Mouse (Mus musculus): ENCODE data around the gene Tmem63c. TPM values are rescaled to one million over a fixed set of nuclear protein-coding genes. Genes with fewer than 3 reads are reported as not detected.

The Tmem63c gene
- polyA plus RNA-seq, 1 experiment from 2014 or later, result 11.2 TPM

DNA sequence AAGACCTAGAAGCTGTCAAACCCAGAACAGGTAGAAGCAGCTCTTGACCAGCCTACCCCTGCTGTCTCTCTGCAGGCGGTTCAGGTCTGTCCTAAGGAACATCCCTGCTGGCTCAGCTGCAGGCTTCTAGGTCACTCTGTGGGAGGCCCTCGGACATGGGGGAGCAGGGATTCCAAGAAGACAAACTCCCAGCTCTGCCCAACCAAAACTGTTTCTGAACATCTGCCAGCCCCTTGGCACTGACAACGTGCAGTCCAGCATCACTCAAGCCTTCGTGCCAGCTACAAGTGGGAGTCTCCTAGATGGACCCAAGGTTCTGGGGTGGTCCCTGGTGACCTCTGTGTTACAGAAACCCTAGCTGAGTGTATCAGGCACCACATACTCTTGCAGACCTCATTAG, 72.1 kb downstream of the Tmem63c start:
- WGBS, result 71% methylated on average over 4 of the region's 4 CpGs
- Histone ChIP-seq H3K36me3 (ENCODE audit: control insufficient read depth, insufficient read depth) (no peaks in the 10 kb centered on the region), H3K9me3 (ENCODE audit: control insufficient read depth, low read length) (no peaks in the 10 kb centered on the region), H3K27me3 (replicated peaks; ENCODE audit: control insufficient read depth, insufficient read depth, low read length) (no peaks in the 10 kb centered on the region), H3K9ac (replicated peaks; ENCODE audit: low read depth, low read length) (no peak overlapping the region), H3K4me2 (ENCODE audit: low read length) (no peak overlapping the region), H3K4me3 (replicated peaks; ENCODE audit: low read length) (no peak overlapping the region), H3K27ac (ENCODE audit: low read length) (no peak overlapping the region), H3K4me1 (replicated peaks; ENCODE audit: control insufficient read depth, insufficient read depth, low read length) (no peaks in the 10 kb centered on the region)
- ATAC-seq, result no peak

DNA sequence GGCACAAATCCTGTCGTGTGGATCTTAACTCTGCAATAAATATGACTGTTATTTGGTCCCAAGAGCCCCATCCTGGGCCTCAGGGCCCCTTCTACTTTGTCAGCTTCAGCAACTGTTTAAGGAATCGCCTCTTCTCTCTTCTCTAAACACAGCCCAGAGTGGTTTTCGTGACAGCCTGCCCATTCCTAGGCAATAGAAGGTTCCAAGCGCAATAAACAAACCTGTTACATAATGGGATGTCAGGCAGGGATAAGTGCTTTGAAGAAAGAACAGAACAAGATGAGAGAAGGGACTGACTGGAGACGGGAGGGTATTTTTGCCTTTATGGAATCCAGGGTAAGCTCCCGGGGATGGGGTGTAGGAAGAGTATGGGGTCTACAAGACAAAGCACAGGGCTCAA, 72.5 kb downstream of the Tmem63c start:
- Histone ChIP-seq H3K4me3 (replicated peaks; ENCODE audit: low read length) (no peak overlapping the region), H3K4me2 (ENCODE audit: low read length) (no peak overlapping the region), H3K27me3 (replicated peaks; ENCODE audit: control insufficient read depth, insufficient read depth, low read length) (no peaks in the 10 kb centered on the region), H3K27ac (ENCODE audit: low read length) (no peak overlapping the region), H3K36me3 (ENCODE audit: control insufficient read depth, insufficient read depth) (no peaks in the 10 kb centered on the region), H3K9ac (replicated peaks; ENCODE audit: low read depth, low read length) (no peak overlapping the region), H3K4me1 (replicated peaks; ENCODE audit: control insufficient read depth, insufficient read depth, low read length) (no peaks in the 10 kb centered on the region), H3K9me3 (ENCODE audit: control insufficient read depth, low read length) (no peaks in the 10 kb centered on the region)
- 77% methylated on average over 6 of the region's 6 CpGs for WGBS
- no peak for ATAC-seq

DNA sequence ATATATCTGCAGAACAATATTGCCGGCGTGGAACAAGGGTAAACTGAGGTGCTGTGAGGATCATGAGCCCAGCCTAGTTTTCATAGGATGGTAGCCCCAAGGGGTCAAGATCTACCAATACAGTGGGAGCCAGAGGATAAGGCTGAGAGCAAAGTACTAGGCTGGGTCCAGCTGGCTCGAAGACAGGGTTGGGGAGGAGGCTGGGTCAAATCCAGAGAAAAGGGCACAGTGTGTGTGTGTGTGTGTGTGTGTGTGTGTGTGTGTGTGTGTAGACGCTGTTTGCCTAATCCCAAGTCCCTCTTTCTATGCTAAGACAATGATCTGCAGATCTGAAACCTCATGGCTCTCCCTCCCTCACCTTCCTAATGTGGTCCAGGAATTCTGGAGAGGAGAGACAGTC, 79.2 kb downstream of the Tmem63c start:
- no peak overlapping the region for H3K27ac ChIP-seq (ENCODE audit: low read length)
- no peak overlapping the region for H3K9ac ChIP-seq (replicated peaks; ENCODE audit: low read depth, low read length)
- H3K27me3 ChIP-seq (replicated peaks; ENCODE audit: control insufficient read depth, insufficient read depth, low read length), result peaks cover 16% of the 10 kb centered on the region
- H3K9me3 ChIP-seq (ENCODE audit: control insufficient read depth, low read length), result no peaks in the 10 kb centered on the region
- H3K4me2 ChIP-seq (ENCODE audit: low read length), result no peak overlapping the region
- no peak for ATAC-seq
- 78% methylated on average over 4 of the region's 4 CpGs for WGBS
- peaks cover 9% of the 10 kb centered on the region; the same call in 1 of the 2 replicates for H3K4me1 ChIP-seq (replicated peaks; ENCODE audit: control insufficient read depth, insufficient read depth, low read length)
- no peaks in the 10 kb centered on the region for H3K36me3 ChIP-seq (ENCODE audit: control insufficient read depth, insufficient read depth)
- H3K4me3 ChIP-seq (replicated peaks; ENCODE audit: low read length), result no peak overlapping the region

DNA sequence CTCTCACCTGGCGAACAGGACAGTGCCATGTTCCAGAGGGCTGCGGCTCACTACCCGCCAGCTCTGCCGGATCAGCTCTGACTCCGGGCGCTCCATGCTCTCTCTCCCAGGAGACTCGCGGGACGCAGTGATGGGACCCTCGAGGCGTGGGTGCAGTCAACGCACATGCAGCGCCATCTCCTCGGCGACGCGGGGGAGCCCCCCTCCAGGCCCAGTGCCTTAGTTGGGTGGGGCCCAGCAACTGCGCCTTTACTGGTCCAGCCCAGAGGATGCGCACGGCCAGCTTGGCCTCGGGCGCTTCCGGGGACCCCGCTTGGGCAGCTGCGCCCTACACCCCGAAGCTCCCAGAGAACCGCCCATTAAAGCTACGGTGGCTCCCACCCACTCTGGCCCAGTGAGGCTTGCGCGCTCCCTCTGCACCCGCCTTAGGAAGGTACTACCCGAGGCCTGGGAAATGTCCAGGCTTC, 81.1 kb downstream of the Tmem63c start, which contains the start of gene Ngb:
Gene Ngb (minus strand): TSS at position 375 of the 467 bp plus-strand sequence.
- Histone ChIP-seq H3K9ac (replicated peaks; ENCODE audit: low read depth, low read length) (peak within 1 kb of the TSS; percentile 28; the same call in 1 of the 2 replicates), H3K4me3 (replicated peaks; ENCODE audit: low read length) (peak within 1 kb of the TSS; percentile 33), H3K4me1 (replicated peaks; ENCODE audit: control insufficient read depth, insufficient read depth, low read length) (peaks cover 9% of the 10 kb centered on the region; the same call in 1 of the 2 replicates), H3K9me3 (ENCODE audit: control insufficient read depth, low read length) (no peaks in the 10 kb centered on the region), H3K4me2 (ENCODE audit: low read length) (peak within 1 kb of the TSS; percentile 50), H3K27ac (ENCODE audit: low read length) (no peak within 1 kb of the TSS), H3K27me3 (replicated peaks; ENCODE audit: control insufficient read depth, insufficient read depth, low read length) (peaks cover 16% of the 10 kb centered on the region), H3K36me3 (ENCODE audit: control insufficient read depth, insufficient read depth) (no peaks in the 10 kb centered on the region)
- ATAC-seq, result peak; percentile 28; the same call in 1 of the 2 replicates
- 3% methylated on average over 32 of the region's 32 CpGs for WGBS

GRCm38 (mm10) chr12:87103471-87103870, 82.3 kb downstream of the Tmem63c start:
- no peaks in the 10 kb centered on the region for H3K9me3 ChIP-seq (ENCODE audit: control insufficient read depth, low read length)
- H3K9ac ChIP-seq (replicated peaks; ENCODE audit: low read depth, low read length), result no peak overlapping the region
- no peak for ATAC-seq
- peaks cover 16% of the 10 kb centered on the region for H3K27me3 ChIP-seq (replicated peaks; ENCODE audit: control insufficient read depth, insufficient read depth, low read length)
- peaks cover 9% of the 10 kb centered on the region; the same call in 1 of the 2 replicates for H3K4me1 ChIP-seq (replicated peaks; ENCODE audit: control insufficient read depth, insufficient read depth, low read length)
- H3K4me2 ChIP-seq (ENCODE audit: low read length), result no peak overlapping the region
- 84% methylated on average over 4 of the region's 4 CpGs for WGBS
- H3K36me3 ChIP-seq (ENCODE audit: control insufficient read depth, insufficient read depth), result no peaks in the 10 kb centered on the region; the same call in 1 of the 2 replicates
- H3K27ac ChIP-seq (ENCODE audit: low read length), result no peak overlapping the region
- H3K4me3 ChIP-seq (replicated peaks; ENCODE audit: low read length), result no peak overlapping the region

DNA sequence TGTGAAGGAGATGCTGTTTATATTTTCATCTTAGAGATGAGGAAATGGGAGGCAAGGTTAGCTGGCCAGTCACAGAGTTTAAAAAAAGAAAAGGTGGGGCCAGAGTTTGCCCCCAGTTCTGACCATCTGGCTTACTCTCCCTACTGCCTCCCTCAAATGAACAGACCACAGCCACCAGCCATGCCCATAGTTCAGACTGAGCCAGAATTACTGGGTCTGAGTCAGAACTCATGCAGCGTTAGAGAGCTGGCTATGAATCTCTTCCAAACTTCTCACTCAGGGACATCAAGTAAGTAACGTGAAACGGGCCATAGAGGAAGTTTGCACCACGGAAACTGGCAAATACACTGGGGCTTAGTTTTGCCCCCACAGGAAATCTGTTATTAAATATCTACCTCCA, 83.7 kb downstream of the Tmem63c start:
- Histone ChIP-seq H3K4me1 (replicated peaks; ENCODE audit: control insufficient read depth, insufficient read depth, low read length) (peaks cover 9% of the 10 kb centered on the region; the same call in 1 of the 2 replicates), H3K9ac (replicated peaks; ENCODE audit: low read depth, low read length) (no peak overlapping the region), H3K4me3 (replicated peaks; ENCODE audit: low read length) (no peak overlapping the region), H3K27me3 (replicated peaks; ENCODE audit: control insufficient read depth, insufficient read depth, low read length) (peaks cover 16% of the 10 kb centered on the region), H3K36me3 (ENCODE audit: control insufficient read depth, insufficient read depth) (no peaks in the 10 kb centered on the region; the same call in 1 of the 2 replicates), H3K4me2 (ENCODE audit: low read length) (no peak overlapping the region), H3K9me3 (ENCODE audit: control insufficient read depth, low read length) (no peaks in the 10 kb centered on the region), H3K27ac (ENCODE audit: low read length) (no peak overlapping the region)
- no peak for ATAC-seq
- 88% methylated on average over 4 of the region's 4 CpGs for WGBS

DNA sequence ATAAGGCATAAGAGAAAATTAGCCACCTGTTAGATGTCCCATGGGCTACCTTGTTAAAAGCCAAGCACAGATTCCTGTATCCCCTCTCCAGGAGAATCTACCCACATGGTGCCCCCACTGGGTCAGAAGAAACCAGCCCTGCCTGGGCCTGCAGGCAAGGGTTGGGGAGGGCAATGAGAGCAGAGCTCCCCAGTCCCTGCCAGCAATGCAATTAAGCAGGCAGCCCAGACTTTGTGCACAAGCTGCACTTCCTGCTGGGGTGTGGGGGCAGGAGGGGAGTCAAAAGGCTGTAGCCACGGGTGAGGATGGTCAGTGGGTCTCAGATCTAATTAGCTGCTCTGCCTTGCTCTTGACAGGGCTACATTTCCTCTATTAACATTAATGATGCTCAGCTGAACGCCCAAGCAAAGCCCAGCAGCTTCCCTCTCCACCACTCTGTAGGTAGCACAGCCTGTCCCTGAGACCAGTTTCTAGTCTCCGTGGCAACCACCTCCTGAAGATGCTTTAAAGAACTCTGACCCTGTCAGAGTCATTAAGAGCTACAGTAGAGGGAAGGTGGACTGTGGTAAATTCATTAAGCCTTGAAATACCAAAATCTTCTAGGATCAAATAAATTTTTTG, 86.3 kb downstream of the Tmem63c start:
- peaks cover under 1% of the 10 kb centered on the region; the same call in 1 of the 2 replicates for H3K4me1 ChIP-seq (replicated peaks; ENCODE audit: control insufficient read depth, insufficient read depth, low read length)
- ATAC-seq, result no peak
- H3K36me3 ChIP-seq (ENCODE audit: control insufficient read depth, insufficient read depth), result no peaks in the 10 kb centered on the region; the same call in 1 of the 2 replicates
- H3K9ac ChIP-seq (replicated peaks; ENCODE audit: low read depth, low read length), result no peak overlapping the region
- no peak overlapping the region for H3K27ac ChIP-seq (ENCODE audit: low read length)
- no peak overlapping the region for H3K4me3 ChIP-seq (replicated peaks; ENCODE audit: low read length)
- no peak overlapping the region for H3K4me2 ChIP-seq (ENCODE audit: low read length)
- no peaks in the 10 kb centered on the region for H3K9me3 ChIP-seq (ENCODE audit: control insufficient read depth, low read length)
- H3K27me3 ChIP-seq (replicated peaks; ENCODE audit: control insufficient read depth, insufficient read depth, low read length), result peaks cover 8% of the 10 kb centered on the region
- 20% methylated on average over 3 of the region's 3 CpGs for WGBS

DNA sequence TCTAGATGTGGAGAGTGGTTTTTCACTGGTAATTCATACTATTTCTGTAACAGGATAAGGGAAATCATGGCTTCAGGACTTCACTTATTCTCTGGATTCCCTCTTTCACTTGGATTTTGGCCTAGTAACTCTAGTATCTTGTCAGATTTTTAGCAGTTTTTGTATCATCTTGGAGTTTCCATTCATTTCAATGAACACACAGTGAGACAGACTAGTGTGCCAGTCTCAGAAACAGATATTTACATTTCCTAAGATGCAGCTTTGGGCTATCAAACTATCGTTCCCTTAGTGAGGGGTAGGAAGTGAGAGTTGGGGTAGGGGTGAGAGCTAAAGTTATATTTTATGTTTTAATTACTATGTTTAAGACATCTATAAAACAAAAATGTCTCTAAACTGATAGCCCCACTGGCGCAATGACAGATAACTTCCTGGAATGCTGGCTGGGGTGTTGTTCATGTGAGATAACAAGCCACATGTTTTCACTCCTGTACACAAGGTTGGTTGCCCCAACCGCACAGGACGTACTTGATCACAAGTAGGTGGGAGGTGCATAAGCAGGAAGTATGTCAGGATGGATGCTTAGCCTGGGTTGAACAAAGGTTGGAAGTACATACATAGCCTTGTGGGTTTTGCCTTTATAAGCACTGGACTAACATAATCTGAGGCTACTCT, 100.9 kb downstream of the Tmem63c start:
- Histone ChIP-seq H3K9me3 (ENCODE audit: control insufficient read depth, low read length) (no peaks in the 10 kb centered on the region), H3K4me3 (replicated peaks; ENCODE audit: low read length) (no peak overlapping the region), H3K36me3 (ENCODE audit: control insufficient read depth, insufficient read depth) (peaks cover 20% of the 10 kb centered on the region), H3K9ac (replicated peaks; ENCODE audit: low read depth, low read length) (no peak overlapping the region), H3K4me2 (ENCODE audit: low read length) (no peak overlapping the region), H3K27me3 (replicated peaks; ENCODE audit: control insufficient read depth, insufficient read depth, low read length) (no peaks in the 10 kb centered on the region), H3K4me1 (replicated peaks; ENCODE audit: control insufficient read depth, insufficient read depth, low read length) (no peaks in the 10 kb centered on the region), H3K27ac (ENCODE audit: low read length) (no peak overlapping the region)
- ATAC-seq, result no peak
- WGBS, result 93% methylated on average over 4 of the region's 4 CpGs

DNA sequence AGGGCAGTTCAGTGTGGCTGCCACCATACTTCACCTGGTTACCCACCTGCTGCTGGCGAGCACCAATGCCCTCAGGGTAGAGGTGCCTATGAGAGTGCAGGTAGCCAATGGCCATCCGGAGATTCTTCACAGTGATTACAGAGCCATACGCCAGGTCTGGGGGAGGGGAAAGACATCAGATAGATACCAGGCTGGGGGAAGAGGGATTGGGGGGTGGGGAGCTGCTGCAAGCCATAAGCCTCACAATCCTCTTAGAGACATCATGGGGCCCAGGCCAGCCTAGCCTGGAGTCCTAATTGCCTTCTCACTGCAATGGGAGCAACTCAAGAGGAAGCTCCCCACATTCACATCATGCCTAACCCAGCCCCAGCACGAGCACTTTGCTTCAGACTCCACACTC, 106.1 kb downstream of the Tmem63c start:
- no peaks in the 10 kb centered on the region for H3K9me3 ChIP-seq (ENCODE audit: control insufficient read depth, low read length)
- no peak overlapping the region for H3K4me2 ChIP-seq (ENCODE audit: low read length)
- WGBS, result 53% methylated on average over 4 of the region's 4 CpGs
- H3K36me3 ChIP-seq (ENCODE audit: control insufficient read depth, insufficient read depth), result peaks cover 10% of the 10 kb centered on the region; the same call in 1 of the 2 replicates
- H3K4me3 ChIP-seq (replicated peaks; ENCODE audit: low read length), result no peak overlapping the region
- no peak overlapping the region for H3K9ac ChIP-seq (replicated peaks; ENCODE audit: low read depth, low read length)
- H3K4me1 ChIP-seq (replicated peaks; ENCODE audit: control insufficient read depth, insufficient read depth, low read length), result peaks cover 3% of the 10 kb centered on the region
- H3K27ac ChIP-seq (ENCODE audit: low read length), result no peak overlapping the region
- ATAC-seq, result no peak
- H3K27me3 ChIP-seq (replicated peaks; ENCODE audit: control insufficient read depth, insufficient read depth, low read length), result no peaks in the 10 kb centered on the region
